Mouse (Mus musculus) erythroblast, embryonic 14.5 days (primary cell): ENCODE data around the gene Gdpd1.

ENCODE experiments used
- GATA1 ChIP-seq: IDR thresholded peaks from 2 replicates; pipeline ENCODE4 v1.6.1; 2012; ENCODE audit warnings: low read length, inconsistent platforms, mixed read lengths
- TAL1 ChIP-seq: IDR thresholded peaks from 3 replicates; pipeline ENCODE4 v1.6.1; 2012; ENCODE audit warnings: low read length, inconsistent platforms, mixed read lengths

GRCm38 (mm10) chr11:87087142-87087541 lies 13.3 kb upstream of the Gdpd1 start:
- no peak for TF ChIP-seq TAL1
- no peak for TF ChIP-seq GATA1
